Mouse (Mus musculus) bone marrow, adult 2 months (tissue): ENCODE results near the gene Rdh7. TPM values are rescaled to one million over a fixed set of nuclear protein-coding genes. Genes with fewer than 3 reads are reported as not detected.
"Not testable (repeated sequence)": the region's sequence is repeated elsewhere in the genome, so short reads cannot be mapped to it uniquely, and the experiment has no call there.

Experiments
- H3K27ac ChIP-seq: fragments of 200-500 bp; 2 replicates; pipeline ENCODE4 v1.5.1; 2012; ENCODE audit warnings: low read depth, mild to moderate bottlenecking, control low read depth, inconsistent platforms, low read length; ENCODE audit not compliant: control insufficient read depth, poor library complexity, insufficient read depth
- H3K4me1 ChIP-seq: fragments of 200-500 bp; 2 replicates; pipeline ENCODE4 v1.6.1; 2011; ENCODE audit warnings: low read length; ENCODE audit not compliant: control insufficient read depth, insufficient read depth
- H3K4me3 ChIP-seq: fragments of 200-500 bp; replicated peaks from 2 replicates; pipeline ENCODE3; 2011; ENCODE audit warnings: mild to moderate bottlenecking, low read depth, low read length, control low read depth; ENCODE audit not compliant: control insufficient read depth
- CTCF ChIP-seq: fragments of 200-500 bp; IDR thresholded peaks from 2 replicates; pipeline ENCODE4 v1.5.1; 2011; ENCODE audit warnings: low read length, control low read depth; ENCODE audit not compliant: control insufficient read depth, insufficient read depth
- POLR2A ChIP-seq: fragments of 200-500 bp; IDR thresholded peaks from 2 replicates; pipeline ENCODE4 v1.6.1; 2011; ENCODE audit warnings: low read depth, mild to moderate bottlenecking, control low read depth, low read length, borderline replicate concordance; ENCODE audit not compliant: control insufficient read depth
- WGBS: fragments of 180-500 bp; shearing (Covaris S2); methylation state at CpG from one replicate; pipeline ENCODE4 v1.1.7; 2018; 5-methylcytosine and 5-hydroxymethylcytosine counted together
- polyA plus RNA-seq: library from polyadenylated mRNA; stranded (reverse); fragments of >200 nt; gene quantifications from 2 replicates; pipeline ENCODE4 v1.2.4, GENCODE M21; 2011; ENCODE audit warnings: low replicate concordance; ENCODE audit not compliant: missing spikeins, insufficient read depth, insufficient read length

The Rdh7 gene
- polyA plus RNA-seq, 1 experiment: 4.5 TPM

DNA sequence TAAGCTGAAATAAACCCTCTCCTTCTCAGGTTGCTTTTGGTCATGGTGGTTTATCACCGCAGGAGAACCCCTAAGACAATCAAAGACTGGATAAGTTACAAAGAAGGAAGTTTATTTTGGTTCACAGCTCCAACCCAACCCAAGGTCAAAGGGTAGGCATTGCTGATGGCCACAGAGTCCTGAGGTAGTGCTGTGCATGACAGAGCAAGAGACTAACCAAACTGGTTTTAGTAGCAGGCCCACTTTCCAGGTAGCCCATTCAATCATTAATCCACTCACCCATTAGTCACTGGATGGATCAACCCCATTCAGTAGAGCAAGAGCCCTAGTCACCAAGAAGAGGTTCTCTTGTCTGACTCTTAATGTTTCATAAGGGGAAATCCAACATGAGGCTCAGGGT, 33.6 kb upstream of the Rdh7 start:
- WGBS: 76% methylated on average over 1 of the region's 1 CpGs
- Histone ChIP-seq H3K4me1 (no peaks in the 10 kb centered on the region), H3K27ac (no peak overlapping the region), H3K4me3 (no peak overlapping the region)
- TF ChIP-seq POLR2A: no peak
- no peak for TF ChIP-seq CTCF

- H3K4me3 ChIP-seq: no peak overlapping the region
- no peaks in the 10 kb centered on the region for H3K4me1 ChIP-seq
- 92% methylated on average over 5 of the region's 5 CpGs for WGBS
- TF ChIP-seq CTCF: no peak
- H3K27ac ChIP-seq: no peak overlapping the region
These were observed 29.0 kb upstream of the Rdh7 start for GRCm38 (mm10) chr10:127917651-127918050.

GRCm38 (mm10) chr10:127917183-127917582, 28.6 kb upstream of the Rdh7 start:
- H3K4me3 ChIP-seq, H3K4me1 ChIP-seq, H3K27ac ChIP-seq: not testable (repeated sequence)
- 79% methylated on average over 3 of the region's 3 CpGs for WGBS

DNA sequence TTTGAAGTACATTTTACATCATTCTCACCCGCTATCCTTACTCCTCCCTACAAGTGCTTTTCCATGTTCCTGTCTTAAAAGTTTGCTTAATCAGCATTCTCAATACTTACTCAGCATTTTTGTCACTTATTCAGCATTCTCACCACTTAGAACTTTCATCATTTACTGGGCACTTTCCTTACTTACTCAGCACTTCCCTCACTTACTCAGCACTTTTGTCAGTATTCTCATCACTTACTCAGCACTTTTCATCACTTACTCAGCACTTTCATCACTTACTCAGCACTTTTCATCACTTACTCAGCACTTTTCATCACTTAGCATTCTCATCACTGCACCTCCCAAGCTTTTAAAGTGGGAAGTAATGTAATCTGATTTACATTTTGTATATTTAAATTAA, 27.0 kb upstream of the Rdh7 start:
- no peak overlapping the region for H3K27ac ChIP-seq
- WGBS: 80% methylated on average over 1 of the region's 1 CpGs
- no peaks in the 10 kb centered on the region for H3K4me1 ChIP-seq
- H3K4me3 ChIP-seq: no peak overlapping the region
- TF ChIP-seq POLR2A: no peak
- no peak for TF ChIP-seq CTCF

DNA sequence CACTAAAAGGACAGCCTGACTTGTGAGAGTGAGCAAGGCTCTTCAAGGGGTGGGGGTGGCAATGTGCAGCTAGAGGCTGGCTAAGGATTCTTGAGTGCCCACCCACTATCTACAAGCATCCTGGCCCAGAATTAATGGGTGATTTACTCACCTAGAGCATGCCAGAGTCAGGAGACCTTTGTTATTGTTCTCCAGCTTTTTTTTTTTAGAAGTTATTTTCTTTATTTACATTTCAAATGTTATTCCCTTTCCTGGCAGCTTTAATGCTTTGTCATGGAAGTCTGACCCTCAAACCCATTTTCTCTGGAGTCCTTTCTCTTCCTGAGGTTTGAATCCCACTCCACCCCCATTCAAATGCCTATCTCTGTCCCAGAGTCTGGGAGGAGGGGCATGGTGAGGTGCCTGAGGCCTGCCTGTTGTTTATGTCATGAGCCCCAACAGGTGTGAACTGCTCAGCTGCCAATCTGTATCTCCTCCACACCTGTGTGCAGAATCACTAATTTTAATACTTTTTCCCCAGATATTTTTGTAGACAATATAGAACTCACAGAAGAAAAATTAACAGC, 18.9 kb upstream of the Rdh7 start:
- no peak overlapping the region for H3K4me3 ChIP-seq
- no peaks in the 10 kb centered on the region for H3K4me1 ChIP-seq
- TF ChIP-seq CTCF (no peak), POLR2A (no peak)
- no peak overlapping the region for H3K27ac ChIP-seq

DNA sequence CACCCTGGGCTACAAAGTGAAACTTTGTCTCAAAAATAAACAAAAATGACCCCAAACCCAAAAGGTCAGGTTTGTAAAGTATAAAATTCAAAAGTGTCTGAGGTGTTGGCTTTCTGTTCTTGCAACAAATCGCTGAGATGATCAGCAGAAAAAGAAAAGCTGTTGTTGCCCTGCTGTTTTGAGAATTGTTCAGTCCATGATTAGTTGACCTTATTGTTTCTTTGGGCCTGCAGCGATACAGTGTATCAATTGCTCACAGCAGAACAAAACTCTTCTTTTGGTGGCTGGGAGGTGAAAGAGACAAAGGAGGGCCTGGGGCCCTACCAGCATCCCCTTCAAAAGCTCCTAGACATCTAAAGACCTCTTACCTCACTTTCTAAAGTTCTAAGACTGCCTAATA, 17.5 kb upstream of the Rdh7 start:
- WGBS: 82% methylated on average over 2 of the region's 2 CpGs
- no peaks in the 10 kb centered on the region for H3K4me1 ChIP-seq
- TF ChIP-seq CTCF: no peak
- TF ChIP-seq POLR2A: no peak
- H3K27ac ChIP-seq: no peak overlapping the region
- no peak overlapping the region for H3K4me3 ChIP-seq

GRCm38 (mm10) chr10:127904718-127905446, 16.3 kb upstream of the Rdh7 start:
- 54% methylated on average over 7 of the region's 7 CpGs for WGBS
- TF ChIP-seq CTCF: no peak
- no peak for TF ChIP-seq POLR2A
- H3K4me1 ChIP-seq: no peaks in the 10 kb centered on the region
- no peak overlapping the region for H3K27ac ChIP-seq
- no peak overlapping the region for H3K4me3 ChIP-seq

GRCm38 (mm10) chr10:127903116-127903515, 14.5 kb upstream of the Rdh7 start:
- WGBS: 62% methylated on average over 1 of the region's 1 CpGs
- no peak for TF ChIP-seq POLR2A
- TF ChIP-seq CTCF: no peak
- Histone ChIP-seq H3K4me1 (no peaks in the 10 kb centered on the region), H3K27ac (no peak overlapping the region), H3K4me3 (no peak overlapping the region)

DNA sequence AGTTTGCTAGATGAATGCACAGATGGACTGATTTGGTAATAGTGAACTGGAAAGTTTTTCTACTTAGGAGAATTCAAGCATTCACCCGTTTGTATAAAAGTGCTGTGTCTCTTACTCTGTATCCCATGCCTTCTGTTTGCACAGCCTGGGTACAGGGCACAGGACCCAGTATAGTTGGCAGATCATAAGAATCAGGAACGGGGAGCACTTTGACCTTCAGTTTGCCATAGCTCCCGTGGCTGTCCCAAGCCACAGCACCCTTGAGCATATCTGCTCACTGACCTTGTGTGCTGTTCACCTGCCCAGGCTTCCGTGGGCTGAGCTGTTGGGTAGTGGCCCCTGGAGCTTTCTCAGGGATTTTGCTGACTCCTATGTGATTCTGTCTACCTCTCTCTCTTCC, 13.1 kb upstream of the Rdh7 start:
- Histone ChIP-seq H3K4me3 (no peak overlapping the region), H3K27ac (no peak overlapping the region), H3K4me1 (no peaks in the 10 kb centered on the region)
- 65% methylated on average over 4 of the region's 4 CpGs for WGBS
- TF ChIP-seq POLR2A (no peak), CTCF (no peak)
